Mouse (Mus musculus): Measurements from ENCODE around the gene Krtap19-5.

GRCm38 (mm10) chr16:88938252-88938651 lies 42.0 kb upstream of the Krtap19-5 start:
- TF ChIP-seq CHD2 (IDR thresholded peaks at IDR 0.05; ENCODE audit: low read depth, low read length) (no peak), ZNF384 (IDR thresholded peaks at IDR 0.05; ENCODE audit: low read depth, low read length) (no peak), HCFC1 (IDR thresholded peaks at IDR 0.05; ENCODE audit: borderline replicate concordance, insufficient read depth, low read length) (no peak), ZC3H11A (IDR thresholded peaks at IDR 0.05; ENCODE audit: borderline replicate concordance, low read depth, low read length) (no peak)

Data from ES-E14 (cell line).